Mouse (Mus musculus): Measurements from ENCODE around the gene F9. TPM values are rescaled to one million over a fixed set of nuclear protein-coding genes. Genes with fewer than 3 reads are reported as not detected.

F9 gene
- polyA plus RNA-seq, 1 experiment from 2014 or later: not detected

DNA sequence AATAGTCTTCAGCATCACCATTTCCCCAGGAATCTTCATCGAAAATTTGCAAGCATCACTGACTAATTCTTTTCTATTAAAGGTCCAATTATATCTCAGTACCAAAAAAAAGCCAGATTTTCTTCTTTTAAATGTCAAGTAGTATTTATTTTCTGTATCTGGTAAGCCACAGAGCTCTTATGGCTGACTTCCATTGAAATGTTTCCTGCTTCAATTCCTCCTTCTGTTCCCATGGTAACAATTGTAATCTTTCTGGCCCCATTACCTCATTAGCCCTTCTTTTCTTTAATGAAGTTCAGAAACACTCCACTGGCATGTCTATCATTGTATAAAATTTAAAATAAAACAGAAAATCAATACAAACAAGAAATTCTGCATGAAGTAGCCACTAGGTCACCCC lies 76.1 kb downstream of the F9 start:
- DNase-seq (ENCODE audit: low read depth, low spot score) (no peak), ATAC-seq (no peak)
- peaks cover 11% of the 10 kb centered on the region for H3K27me3 ChIP-seq
- CTCF ChIA-PET: no interaction called here
- POLR2A ChIA-PET: no interaction called here
- in situ Hi-C loops (cut with MboI; ENCODE audit: low pct_unique_long_range_greater_than_20kb): no loop called here
- TF ChIP-seq CTCF (IDR thresholded peaks at IDR 0.05): no peak

Other genes with a start within 250 kb of the F9 start
- not detected for gene Mcf2, start 179.6 kb downstream of the F9 start, polyA plus RNA-seq (2021)

Data from Patski (cell line).